8 mouse cellular contexts compared by ENCODE assay signal in the genomic region with DNA sequence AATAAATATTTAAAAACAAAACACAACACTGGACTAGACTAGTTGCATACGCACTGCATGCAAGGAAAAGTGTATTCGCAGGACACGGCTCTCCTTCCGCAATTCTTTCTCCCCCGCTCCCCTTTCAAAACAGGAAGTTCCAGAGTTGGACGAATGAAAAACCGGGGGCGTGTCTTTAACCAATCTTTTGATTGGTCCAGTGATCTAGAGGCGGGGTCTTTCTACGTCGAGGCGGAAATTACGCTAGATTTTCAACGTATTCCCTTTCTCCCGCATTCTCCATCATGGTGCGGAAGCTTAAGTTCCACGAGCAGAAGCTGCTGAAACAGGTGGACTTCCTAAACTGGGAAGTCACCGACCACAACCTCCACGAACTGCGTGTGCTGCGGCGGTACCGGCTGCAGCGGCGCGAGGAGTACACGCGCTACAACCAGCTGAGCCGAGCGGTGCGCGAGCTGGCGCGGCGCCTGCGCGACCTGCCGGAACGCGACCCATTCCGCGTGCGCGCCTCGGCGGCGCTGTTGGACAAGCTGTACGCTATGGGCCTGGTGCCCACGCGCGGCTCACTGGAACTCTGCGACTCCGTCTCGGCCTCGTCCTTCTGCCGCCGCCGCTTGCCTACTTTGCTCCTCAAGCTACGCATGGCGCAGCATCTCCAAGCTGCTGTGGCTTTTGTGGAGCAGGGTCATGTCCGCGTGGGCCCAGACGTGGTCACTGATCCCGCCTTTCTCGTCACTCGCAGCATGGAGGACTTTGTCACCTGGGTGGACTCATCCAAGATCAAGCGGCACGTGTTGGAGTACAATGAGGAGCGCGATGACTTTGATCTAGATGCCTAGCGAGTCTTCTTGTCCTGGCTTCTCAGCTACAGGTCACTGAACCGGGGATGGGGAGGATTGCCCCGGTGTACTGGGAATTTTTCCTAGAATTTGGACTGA. TPM values are rescaled to one million over a fixed set of nuclear protein-coding genes. Genes with fewer than 3 reads are reported as not detected.
DNase-seq lines count a peak whose midpoint lies in the region; ATAC-seq and TF ChIP-seq lines count a peak whose summit lies in the region.

A gene (plus strand): TSS at position 253 of the 938 bp plus-strand sequence.

- DNase-seq in gastrocnemius, adult 8-10 months (ENCODE audit: low spot score in 2 of 2), result peak; percentile 79 to 82
- DNase-seq in hindlimb bud, embryonic 11.5 days (ENCODE audit: extremely low spot score, low read depth, low spot score), result peak; percentile 91
- peak; percentile 84 to 86 for DNase-seq in left cerebral cortex, adult 8-10 months (ENCODE audit: low spot score in 2 of 2)
- DNase-seq in right cerebral cortex, postnatal 10 days (ENCODE audit: low spot score in 2 of 2), result peak; percentile 93 to 95
- peak; percentile 69 for DNase-seq in urinary bladder, postnatal 25 days (ENCODE audit: low spot score)

- H3K9me3 ChIP-seq in megakaryocyte, embryonic 14.5 days, result peaks cover 6% of the 10 kb centered on the region

- TF ChIP-seq POLR2A in cortical plate, adult 2 months (IDR thresholded peaks at IDR 0.05; ENCODE audit: extremely low read depth, insufficient read depth, low read length), result peak; percentile 47; the same call in 1 of the 2 replicates

- H3K4me1 ChIP-seq in cortical plate, adult 2 months (ENCODE audit: control insufficient read depth, insufficient read depth, low read length), result peaks cover 3% of the 10 kb centered on the region
- peaks cover 22% of the 10 kb centered on the region for H3K4me1 ChIP-seq in megakaryocyte, embryonic 14.5 days

- peak within 1 kb of the TSS; percentile 67 for H3K4me3 ChIP-seq in cortical plate, adult 2 months (ENCODE audit: insufficient read depth, low read length)
- H3K4me3 ChIP-seq in megakaryocyte, embryonic 14.5 days (replicated peaks), result peak within 1 kb of the TSS; percentile 94

- H3K36me3 ChIP-seq in megakaryocyte, embryonic 14.5 days (replicated peaks; ENCODE audit: low read length), result no peaks in the 10 kb centered on the region

- peak; percentile 92 for ATAC-seq in activated CD4-positive, CD25-positive, alpha-beta regulatory T cell, adult 4 months

- peak within 1 kb of the TSS; percentile 85 for H3K27ac ChIP-seq in cortical plate, adult 2 months (ENCODE audit: insufficient read depth, low read length)

- TF ChIP-seq CTCF in cortical plate, adult 2 months (IDR thresholded peaks at IDR 0.05; ENCODE audit: extremely low read depth, insufficient read depth, low read length), result no peak

- peaks cover under 1% of the 10 kb centered on the region for H3K27me3 ChIP-seq in megakaryocyte, embryonic 14.5 days (replicated peaks)

RNA-seq across cellular contexts. Expression of the gene that starts here (rescaled TPM):
- 10 to 100 TPM; 54.8 to 68.4 TPM for polyA plus RNA-seq in activated CD4-positive, CD25-positive, alpha-beta regulatory T cell, adult 4 months (2017; shearing (Covaris generic))
- polyA plus RNA-seq in cortical plate, adult 2 months (2012; rRNA removed), result 84.9 and 86.0 TPM in 2 replicates
- 10 to 100 TPM; 54.4 to 61.3 (median 57.1) TPM for total RNA-seq in gastrocnemius, adult 8-10 months (2022)
- 10 to 100 TPM; 50.3 to 56.8 (median 51.5) TPM for total RNA-seq in left cerebral cortex, adult 8-10 months (2022)
- polyA plus RNA-seq in megakaryocyte, embryonic 14.5 days (2012; ENCODE audit: insufficient read depth, low replicate concordance), result 42.0 and 92.2 TPM in 2 replicates

Comparison
In these comparisons a context has a peak if more than half of its experiments do, and no peak if none do; other contexts are left out.
1. Peak in every context shown above with its lines: DNase-seq, ATAC-seq, H3K4me3 ChIP-seq and H3K27ac ChIP-seq.